In the genomic region with DNA sequence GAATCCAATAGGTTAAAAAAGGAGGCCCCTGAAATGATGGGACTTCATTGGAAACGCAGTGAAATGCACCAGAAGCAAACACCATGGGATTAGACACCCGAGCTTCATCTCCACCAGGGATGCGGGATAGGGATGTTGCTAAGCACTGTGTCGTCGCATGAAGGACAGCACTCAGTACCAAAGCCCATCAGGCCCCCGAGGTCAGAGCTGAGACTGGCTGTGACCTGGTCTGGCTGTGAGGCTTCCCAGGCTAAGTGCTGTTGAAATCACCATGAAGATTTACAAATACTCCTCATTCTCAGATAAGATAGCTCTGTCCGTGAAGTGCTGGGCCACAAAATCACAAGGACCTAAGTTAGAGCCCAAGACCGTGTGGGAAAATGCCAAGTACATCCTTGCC, we compare ENCODE assay signal across 19 mouse cellular contexts.
DNase-seq lines count a peak whose midpoint lies in the region; ATAC-seq and TF ChIP-seq lines count a peak whose summit lies in the region.
"Had no signal": no experiment of that assay in that cellular context is flagged by ENCODE, and none has a peak within 500 bp of the region (broad histone marks: within the 10 kb centered on the region; RNA-seq: fewer than 3 reads in every experiment).

No protein-coding gene starts in this region.

- ATAC-seq in forebrain, embryonic 11.5 days (replicated peaks; ENCODE audit: low FRiP score): no peak
- no peak for ATAC-seq in forebrain, embryonic 16.5 days
- no peak for ATAC-seq in liver, embryonic 12.5 days
- no peak for ATAC-seq in liver, postnatal 0 days
- ATAC-seq: CD4-positive, CD25-positive, alpha-beta regulatory T cell, adult 4 months; forebrain, embryonic 14.5 days had no signal

- H3K9me3 ChIP-seq in forebrain, embryonic 11.5 days (ENCODE audit: control insufficient read depth, low read length): no peaks in the 10 kb centered on the region
- no peaks in the 10 kb centered on the region for H3K9me3 ChIP-seq in forebrain, embryonic 16.5 days (ENCODE audit: control insufficient read depth, low read length)
- H3K9me3 ChIP-seq in liver, embryonic 12.5 days (replicated peaks): no peaks in the 10 kb centered on the region
- H3K9me3 ChIP-seq in liver, postnatal 0 days (ENCODE audit: low read length): no peaks in the 10 kb centered on the region
- H3K9me3 ChIP-seq: embryonic facial prominence, embryonic 10.5 days; G1E; heart, embryonic 12.5 days had no signal

- no peak for TF ChIP-seq CTCF in liver, adult 2 months (IDR thresholded peaks at IDR 0.05; ENCODE audit: low read depth, low read length)
- no peak for TF ChIP-seq CTCF in liver, postnatal 0 days (IDR thresholded peaks at IDR 0.05; ENCODE audit: low read depth)

- no peak overlapping the region for H3K4me2 ChIP-seq in forebrain, embryonic 11.5 days (ENCODE audit: low read depth, low read length, severe bottlenecking)
- H3K4me2 ChIP-seq in forebrain, embryonic 16.5 days (ENCODE audit: low read length): no peak overlapping the region
- H3K4me2 ChIP-seq in liver, embryonic 12.5 days: no peak overlapping the region
- H3K4me2 ChIP-seq in liver, postnatal 0 days (ENCODE audit: low read depth, low read length): no peak overlapping the region
- H3K4me2 ChIP-seq: heart, embryonic 12.5 days had no signal

- H3K27ac ChIP-seq in forebrain, embryonic 11.5 days (ENCODE audit: low read depth, low read length): no peak overlapping the region
- no peak overlapping the region for H3K27ac ChIP-seq in forebrain, embryonic 16.5 days (ENCODE audit: low read length)
- no peak overlapping the region for H3K27ac ChIP-seq in liver, adult 2 months (replicated peaks; ENCODE audit: insufficient read depth, low read depth, low read length)
- H3K27ac ChIP-seq in liver, embryonic 12.5 days: no peak overlapping the region
- H3K27ac ChIP-seq in liver, postnatal 0 days (ENCODE audit: low read depth): no peak overlapping the region
- H3K27ac ChIP-seq: embryonic facial prominence, embryonic 10.5 days; heart, adult 2 months had no signal

- 78% methylated on average over 8 of the region's 8 CpGs for WGBS in forebrain, embryonic 11.5 days
- 88% methylated on average over 8 of the region's 8 CpGs for WGBS in forebrain, embryonic 16.5 days
- 71% methylated on average over 8 of the region's 8 CpGs for WGBS in liver, adult 2 months
- WGBS in liver, embryonic 12.5 days (ENCODE audit: insufficient replicate concordance): 59% methylated on average over 8 of the region's 8 CpGs
- WGBS in liver, postnatal 0 days (ENCODE audit: insufficient replicate concordance): 56% methylated on average over 8 of the region's 8 CpGs

- TF ChIP-seq EP300 in liver, postnatal 0 days (IDR thresholded peaks at IDR 0.05; ENCODE audit: low read depth): no peak

- H3K27me3 ChIP-seq in forebrain, embryonic 11.5 days (ENCODE audit: control insufficient read depth, insufficient read depth, low read length): no peaks in the 10 kb centered on the region
- H3K27me3 ChIP-seq in forebrain, embryonic 16.5 days (replicated peaks; ENCODE audit: control insufficient read depth, insufficient read depth, low read length): no peaks in the 10 kb centered on the region
- no peaks in the 10 kb centered on the region for H3K27me3 ChIP-seq in liver, adult 2 months (ENCODE audit: control insufficient read depth, insufficient read depth, low read length)
- H3K27me3 ChIP-seq in liver, embryonic 12.5 days (replicated peaks): no peaks in the 10 kb centered on the region
- H3K27me3 ChIP-seq in liver, postnatal 0 days (ENCODE audit: insufficient read depth, low read length): no peaks in the 10 kb centered on the region
- H3K27me3 ChIP-seq: heart, embryonic 12.5 days had no signal

- no peaks in the 10 kb centered on the region for H3K79me2 ChIP-seq in liver, adult 2 months (ENCODE audit: control insufficient read depth, insufficient read depth, low read length)

- TF ChIP-seq POLR2A in liver, adult 2 months (IDR thresholded peaks at IDR 0.05; ENCODE audit: extremely low read depth, insufficient read depth, low read length): no peak

- no peak overlapping the region for H3K9ac ChIP-seq in forebrain, embryonic 11.5 days (ENCODE audit: low read length)
- H3K9ac ChIP-seq in forebrain, embryonic 16.5 days (replicated peaks; ENCODE audit: low read depth, low read length): no peak overlapping the region
- H3K9ac ChIP-seq in liver, adult 2 months (ENCODE audit: low read depth, low read length): no peak overlapping the region
- H3K9ac ChIP-seq in liver, embryonic 12.5 days: no peak overlapping the region
- no peak overlapping the region for H3K9ac ChIP-seq in liver, postnatal 0 days (replicated peaks)
- H3K9ac ChIP-seq: heart, embryonic 12.5 days had no signal

- peak; percentile 44 for DNase-seq in forebrain, embryonic 11.5 days (ENCODE audit: low spot score)
- DNase-seq in liver, adult 2 months (ENCODE audit: extremely low read depth, low read depth, low spot score): peak; percentile 1
- DNase-seq in right cerebral cortex, postnatal 25 days: peak; percentile 1
- no peak for DNase-seq in right cerebral cortex, postnatal 36 days (ENCODE audit: low spot score in 2 of 2)
- peak; percentile 11 for DNase-seq in liver, postnatal 0 days
- DNase-seq: adrenal gland, adult 8-10 months; adrenal gland, postnatal 36 days; B cell, adult 2 months; cerebellum, adult 2 months; cerebellum, postnatal 10 days; gastrocnemius, postnatal 36 days; heart, adult 2 months had no signal

- no peaks in the 10 kb centered on the region for H3K4me1 ChIP-seq in forebrain, embryonic 11.5 days (replicated peaks; ENCODE audit: control insufficient read depth, insufficient read depth, low read length)
- H3K4me1 ChIP-seq in forebrain, embryonic 16.5 days (replicated peaks; ENCODE audit: control insufficient read depth, insufficient read depth, low read length): no peaks in the 10 kb centered on the region
- no peaks in the 10 kb centered on the region for H3K4me1 ChIP-seq in liver, adult 2 months (ENCODE audit: control insufficient read depth, insufficient read depth, low read length)
- no peaks in the 10 kb centered on the region for H3K4me1 ChIP-seq in liver, embryonic 12.5 days
- no peaks in the 10 kb centered on the region for H3K4me1 ChIP-seq in liver, postnatal 0 days (ENCODE audit: insufficient read depth)
- H3K4me1 ChIP-seq: embryonic facial prominence, embryonic 10.5 days had no signal

- no peak overlapping the region for H3K4me3 ChIP-seq in forebrain, embryonic 11.5 days (ENCODE audit: low read depth, low read length)
- H3K4me3 ChIP-seq in forebrain, embryonic 16.5 days (replicated peaks; ENCODE audit: low read length): no peak overlapping the region
- H3K4me3 ChIP-seq in liver, adult 2 months (ENCODE audit: insufficient read depth, low read depth, low read length): no peak overlapping the region
- no peak overlapping the region for H3K4me3 ChIP-seq in liver, embryonic 12.5 days
- H3K4me3 ChIP-seq in liver, postnatal 0 days (ENCODE audit: low read depth, low read length): no peak overlapping the region
- H3K4me3 ChIP-seq: embryonic facial prominence, embryonic 10.5 days; heart, adult 2 months; heart, embryonic 12.5 days had no signal

- no peaks in the 10 kb centered on the region for H3K36me3 ChIP-seq in forebrain, embryonic 11.5 days (ENCODE audit: control insufficient read depth, insufficient read depth, low read length)
- no peaks in the 10 kb centered on the region for H3K36me3 ChIP-seq in forebrain, embryonic 16.5 days (ENCODE audit: control insufficient read depth, insufficient read depth)
- H3K36me3 ChIP-seq in liver, adult 2 months (ENCODE audit: control insufficient read depth, insufficient read depth, low read length): no peaks in the 10 kb centered on the region
- no peaks in the 10 kb centered on the region for H3K36me3 ChIP-seq in liver, embryonic 12.5 days
- H3K36me3 ChIP-seq in liver, postnatal 0 days (replicated peaks; ENCODE audit: insufficient read depth, low read length): no peaks in the 10 kb centered on the region
- H3K36me3 ChIP-seq: embryonic facial prominence, embryonic 10.5 days; G1E; heart, embryonic 12.5 days had no signal

Comparison
In these comparisons a context has a peak if more than half of its experiments do, and no peak if none do; other contexts are left out.
1. DNase-seq: peak in forebrain, embryonic 11.5 days (single experiment), liver, adult 2 months (single experiment), right cerebral cortex, postnatal 25 days (single experiment) and liver, postnatal 0 days (single experiment); none in right cerebral cortex, postnatal 36 days (0 of 2).